Mouse (Mus musculus) liver, embryonic 11.5 days (tissue): ENCODE results near the gene Kctd19. TPM values are rescaled to one million over a fixed set of nuclear protein-coding genes. Genes with fewer than 3 reads are reported as not detected.

Experiments
- ATAC-seq: fragments of 200-750 bp; cut with Nextera tagmentation; replicated peaks from 2 replicates; pipeline ENCODE4 v1.8.0; 2017; ENCODE audit warnings: moderate number of reproducible peaks, mild to moderate bottlenecking, moderate TSS enrichment, moderate library complexity; ENCODE audit not compliant: low FRiP score
- DNase-seq: peaks from one replicate; pipeline ENCODE4 v3.0.0-alpha.2; 2017; ENCODE audit warnings: low spot score
- H3K27ac ChIP-seq: fragments of 300-500 bp; sonication (generic); 2 replicates; pipeline ENCODE4 v1.5.1; 2014; ENCODE audit warnings: mild to moderate bottlenecking, low read depth, low read length, control low read depth
- H3K27me3 ChIP-seq: fragments of 300-500 bp; sonication (generic); replicated peaks from 2 replicates; pipeline ENCODE4 v1.6.1; 2014; ENCODE audit warnings: low read length, mixed read lengths; ENCODE audit not compliant: control insufficient read depth, insufficient read depth
- H3K36me3 ChIP-seq: fragments of 300-500 bp; sonication (generic); 2 replicates; pipeline ENCODE4 v1.6.1; 2014; ENCODE audit warnings: mild to moderate bottlenecking, low read length, moderate library complexity, mixed read lengths; ENCODE audit not compliant: control insufficient read depth, insufficient read depth
- H3K4me1 ChIP-seq: fragments of 300-500 bp; sonication (generic); replicated peaks from 2 replicates; pipeline ENCODE4 v1.6.1; 2014; ENCODE audit warnings: low read length, mixed read lengths; ENCODE audit not compliant: control insufficient read depth, insufficient read depth
- H3K4me2 ChIP-seq: fragments of 300-500 bp; sonication (generic); 2 replicates; pipeline ENCODE4 v1.6.1; 2014; ENCODE audit warnings: mild to moderate bottlenecking, control low read depth, moderate library complexity
- H3K4me3 ChIP-seq: fragments of 300-500 bp; sonication (generic); 2 replicates; pipeline ENCODE4 v1.5.1; 2014; ENCODE audit warnings: low read depth, low read length, control low read depth
- H3K9ac ChIP-seq: fragments of 300-500 bp; sonication (generic); 2 replicates; pipeline ENCODE4 v1.6.1; 2014; ENCODE audit warnings: low read depth, low read length, control low read depth
- H3K9me3 ChIP-seq: fragments of 300-500 bp; sonication (generic); 2 replicates; pipeline ENCODE4 v1.6.1; 2016; ENCODE audit warnings: low read length, inconsistent platforms, mixed read lengths; ENCODE audit not compliant: control insufficient read depth
- WGBS: fragments of 180-500 bp; shearing (Covaris S2); extraction: QIAGEN DNeasy Blood & Tissue Kit; methylation state at CpG from one replicate; pipeline ENCODE4 v1.1.7; 2014; 5-methylcytosine and 5-hydroxymethylcytosine counted together
- polyA plus RNA-seq: library from polyadenylated mRNA; unstranded; fragments of >200 nt; fragmentation: Nextera tagmentation; extraction: Ambion mirVana; gene quantifications from 2 replicates; pipeline ENCODE4 v1.2.1, GENCODE M21; 2014

The Kctd19 gene
- polyA plus RNA-seq, 1 experiment from 2014 or later: not detected

DNA sequence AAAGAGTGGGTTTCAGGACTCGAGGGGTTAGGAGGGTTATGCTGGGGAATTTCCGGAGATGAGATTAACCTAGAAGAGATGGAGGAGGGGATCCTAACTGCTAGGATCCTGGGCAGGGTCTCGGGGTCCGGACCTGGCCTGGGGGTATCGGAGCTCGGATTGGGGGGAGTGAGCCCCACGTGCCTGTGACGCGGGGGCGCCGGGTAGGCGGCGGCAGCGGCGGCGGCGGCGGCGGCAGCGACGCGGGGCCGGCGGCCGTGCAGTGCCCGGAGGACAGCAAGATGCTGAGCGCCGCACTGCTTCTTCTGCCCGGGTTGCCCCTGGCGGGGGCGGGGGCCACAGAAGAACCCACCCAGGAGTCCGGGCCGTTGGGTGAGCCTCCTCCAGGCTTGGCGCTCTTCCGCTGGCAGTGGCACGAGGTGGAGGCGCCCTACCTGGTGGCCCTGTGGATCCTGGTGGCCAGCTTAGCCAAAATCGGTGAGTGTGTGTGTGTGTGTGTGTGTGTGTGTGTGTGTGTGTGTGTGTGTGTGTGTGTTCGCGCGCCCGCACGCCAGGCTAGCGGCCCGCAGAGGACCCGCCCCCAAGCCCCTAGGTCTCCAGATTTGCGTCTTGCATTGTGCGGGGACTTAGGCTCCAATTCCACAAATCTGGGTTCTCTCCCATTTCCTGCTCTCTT lies 64.1 kb downstream of the Kctd19 start:
- H3K4me1 ChIP-seq: peaks cover 26% of the 10 kb centered on the region
- peak overlapping the region; percentile 83 for H3K4me2 ChIP-seq
- no peak for DNase-seq
- no peaks in the 10 kb centered on the region for H3K9me3 ChIP-seq
- H3K27me3 ChIP-seq: peaks cover 29% of the 10 kb centered on the region
- H3K27ac ChIP-seq: no peak overlapping the region
- no peaks in the 10 kb centered on the region for H3K36me3 ChIP-seq
- no peak for ATAC-seq
- 2% methylated on average over 45 of the region's 48 CpGs for WGBS
- H3K9ac ChIP-seq: peak overlapping the region; percentile 43
- H3K4me3 ChIP-seq: peak overlapping the region; percentile 57

DNA sequence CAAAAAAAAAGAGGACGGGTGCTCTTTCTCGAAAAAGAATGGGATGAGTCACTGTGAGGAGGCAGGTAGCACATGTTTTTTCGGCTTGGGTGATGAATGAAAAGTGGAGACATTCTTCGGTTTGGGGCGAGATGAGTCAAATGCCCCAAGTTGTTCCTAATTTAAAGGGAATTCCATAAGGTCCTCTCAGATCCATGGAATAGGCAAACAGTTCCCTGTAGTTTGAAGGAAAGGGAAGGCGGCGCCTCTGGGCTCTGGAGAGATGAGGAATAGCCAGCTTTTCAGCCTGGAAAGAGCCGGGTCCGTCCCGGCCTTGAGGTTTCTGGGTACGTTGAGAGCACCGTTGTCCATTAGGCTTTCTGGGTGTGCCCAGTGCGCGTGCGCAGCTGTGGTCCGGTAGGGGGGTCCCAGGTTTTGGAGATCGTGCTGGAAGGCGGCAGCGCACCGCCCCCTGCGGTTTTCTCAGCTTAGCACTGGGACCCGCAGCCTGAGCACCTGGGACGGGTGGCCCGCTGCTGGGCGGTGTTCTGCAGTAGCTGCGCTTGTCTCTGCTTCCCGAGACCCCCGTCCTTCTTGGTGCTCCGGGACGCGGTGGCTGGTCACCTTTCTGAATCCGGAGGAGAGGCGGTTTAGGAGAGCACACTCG lies 64.7 kb downstream of the Kctd19 start, which contains the start of gene Slc9a5:
Gene Slc9a5, plus strand, starts transcription at position 394 of the 646 bp plus-strand sequence.
- H3K27ac ChIP-seq: peak within 1 kb of the TSS; percentile 17
- no peaks in the 10 kb centered on the region for H3K36me3 ChIP-seq
- under 1% methylated on average over 34 of the region's 34 CpGs for WGBS
- peak within 1 kb of the TSS; percentile 49 for H3K9ac ChIP-seq
- peaks cover 26% of the 10 kb centered on the region for H3K4me1 ChIP-seq
- peak within 1 kb of the TSS; percentile 83 for H3K4me2 ChIP-seq
- DNase-seq: peak; percentile 64
- ATAC-seq: no peak
- peaks cover 29% of the 10 kb centered on the region for H3K27me3 ChIP-seq
- H3K4me3 ChIP-seq: peak within 1 kb of the TSS; percentile 57
- no peaks in the 10 kb centered on the region for H3K9me3 ChIP-seq

- under 1% methylated on average over 53 of the region's 53 CpGs for WGBS
- peaks cover 29% of the 10 kb centered on the region for H3K27me3 ChIP-seq
- no peaks in the 10 kb centered on the region for H3K36me3 ChIP-seq
- no peaks in the 10 kb centered on the region for H3K9me3 ChIP-seq
- peaks cover 26% of the 10 kb centered on the region for H3K4me1 ChIP-seq
- peak; percentile 91 for DNase-seq
- H3K9ac ChIP-seq: peak within 1 kb of the TSS; percentile 49
- peak within 1 kb of the TSS; percentile 83 for H3K4me2 ChIP-seq
- H3K27ac ChIP-seq: peak within 1 kb of the TSS; percentile 21
- peak within 1 kb of the TSS; percentile 57 for H3K4me3 ChIP-seq
- peak; percentile 90 for ATAC-seq
Observed at GRCm38 (mm10) chr8:105347428-105348221, 65.7 kb downstream of the Kctd19 start, which contains the start of gene Fhod1. Gene Fhod1, minus strand, starts transcription at chr8:105347953.

GRCm38 (mm10) chr8:105346611-105347427 lies 66.5 kb downstream of the Kctd19 start:
- no peaks in the 10 kb centered on the region for H3K36me3 ChIP-seq
- H3K4me1 ChIP-seq: peaks cover 26% of the 10 kb centered on the region
- peak overlapping the region; percentile 57 for H3K4me3 ChIP-seq
- H3K4me2 ChIP-seq: peak overlapping the region; percentile 83
- H3K27me3 ChIP-seq: peaks cover 29% of the 10 kb centered on the region
- peak overlapping the region; percentile 21; the same call in 1 of the 2 replicates for H3K27ac ChIP-seq
- no peaks in the 10 kb centered on the region for H3K9me3 ChIP-seq
- ATAC-seq: peak; percentile 22; the same call in 1 of the 2 replicates
- peak; percentile 64 for DNase-seq
- 4% methylated on average over 34 of the region's 34 CpGs for WGBS
- peak overlapping the region; percentile 49 for H3K9ac ChIP-seq

GRCm38 (mm10) chr8:105345061-105345975 lies 68.0 kb downstream of the Kctd19 start:
- DNase-seq (no peak), ATAC-seq (no peak)
- Histone ChIP-seq H3K4me3 (0 out of 2 replicates have a peak overlapping the region, but pooled peaks have one; percentile 57), H3K9ac (no peak overlapping the region), H3K27ac (peak overlapping the region; percentile 6; the same call in 1 of the 2 replicates), H3K27me3 (peaks cover 20% of the 10 kb centered on the region), H3K4me1 (peaks cover 36% of the 10 kb centered on the region), H3K36me3 (no peaks in the 10 kb centered on the region), H3K4me2 (peak overlapping the region; percentile 83), H3K9me3 (no peaks in the 10 kb centered on the region)
- WGBS: 41% methylated on average over 7 of the region's 7 CpGs

DNA sequence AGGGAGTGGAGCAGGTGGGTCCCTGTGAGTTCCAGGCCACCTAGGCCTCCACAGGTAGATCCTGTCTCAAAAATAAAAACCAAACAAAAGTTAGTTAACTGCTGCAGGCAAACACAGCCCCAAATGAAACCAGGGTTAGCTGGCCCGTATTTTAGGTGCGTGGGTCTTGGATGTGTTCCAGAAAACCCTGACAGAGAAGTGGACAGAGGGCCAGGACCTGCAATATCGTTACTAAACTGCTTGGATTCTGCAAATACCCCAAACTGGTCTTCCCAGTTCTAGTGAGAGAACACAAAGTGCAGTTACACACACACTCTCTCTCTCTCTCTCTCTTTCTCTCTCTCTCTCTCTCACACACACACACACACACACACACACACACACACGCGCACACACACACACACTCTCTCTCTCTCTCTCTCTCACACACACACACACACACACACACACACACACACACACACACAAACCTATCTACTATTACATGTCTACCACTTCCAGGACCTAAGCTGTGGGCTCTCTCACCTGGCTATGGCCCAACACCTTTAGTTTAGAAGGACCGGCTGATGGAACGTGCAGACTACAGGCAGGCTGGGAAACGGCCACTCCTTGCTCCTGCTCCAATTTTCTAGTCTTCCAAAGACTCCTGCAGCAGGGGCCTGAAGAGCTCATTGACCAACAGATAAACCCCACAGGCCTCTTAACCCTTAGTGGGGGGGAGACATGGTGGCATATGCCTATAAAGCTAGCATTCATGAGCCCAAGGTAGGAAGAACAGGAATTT lies 69.3 kb downstream of the Kctd19 start:
- Histone ChIP-seq H3K4me1 (peaks cover 46% of the 10 kb centered on the region), H3K27ac (no peak overlapping the region), H3K9ac (no peak overlapping the region), H3K9me3 (no peaks in the 10 kb centered on the region), H3K4me2 (no peak overlapping the region), H3K27me3 (peaks cover 7% of the 10 kb centered on the region), H3K4me3 (no peak overlapping the region), H3K36me3 (no peaks in the 10 kb centered on the region)
- DNase-seq (no peak), ATAC-seq (no peak)
- 69% methylated on average over 6 of the region's 8 CpGs for WGBS

DNA sequence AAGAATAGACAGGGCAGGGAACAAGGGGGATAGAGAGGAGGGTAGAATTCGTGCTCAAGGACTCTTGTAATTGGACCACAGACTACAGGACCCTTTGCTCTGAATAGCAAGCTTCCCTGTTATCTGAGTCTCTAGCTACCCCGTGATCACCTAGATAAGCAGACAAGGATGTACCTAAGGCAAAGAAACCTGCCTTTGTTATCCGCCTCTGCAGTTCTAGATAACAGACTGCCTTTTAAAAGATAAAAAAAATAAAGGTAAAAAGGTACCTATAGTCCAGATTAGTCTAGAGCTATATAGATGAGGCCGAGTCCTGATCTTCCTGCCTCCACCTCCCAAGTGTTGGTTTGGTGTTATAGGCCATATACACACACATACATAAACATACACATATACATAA lies 70.5 kb downstream of the Kctd19 start:
- DNase-seq: no peak
- peaks cover 49% of the 10 kb centered on the region for H3K4me1 ChIP-seq
- no peak overlapping the region for H3K27ac ChIP-seq
- 66% methylated on average over 4 of the region's 4 CpGs for WGBS
- H3K4me3 ChIP-seq: no peak overlapping the region
- peaks cover 1% of the 10 kb centered on the region; the same call in 1 of the 2 replicates for H3K36me3 ChIP-seq
- H3K4me2 ChIP-seq: no peak overlapping the region
- H3K27me3 ChIP-seq: no peaks in the 10 kb centered on the region; the same call in 1 of the 2 replicates
- H3K9ac ChIP-seq: no peak overlapping the region
- no peaks in the 10 kb centered on the region for H3K9me3 ChIP-seq
- ATAC-seq: no peak
